Mouse (Mus musculus): ENCODE measurements at regions not wholly inside any gene's neighbourhood (a gene's known extent, or its start where the extent isn't known, plus 50 kb on each side); places are given as distances from the start of the nearest gene placed in this dataset.

GRCm38 (mm10) chr10:29635828-29636227, 100.2 kb upstream of the Rspo3 start:
- peak in 1 of 2 experiments; percentile 1 for DNase-seq (ENCODE audit: low spot score in 2 of 2)

DNA sequence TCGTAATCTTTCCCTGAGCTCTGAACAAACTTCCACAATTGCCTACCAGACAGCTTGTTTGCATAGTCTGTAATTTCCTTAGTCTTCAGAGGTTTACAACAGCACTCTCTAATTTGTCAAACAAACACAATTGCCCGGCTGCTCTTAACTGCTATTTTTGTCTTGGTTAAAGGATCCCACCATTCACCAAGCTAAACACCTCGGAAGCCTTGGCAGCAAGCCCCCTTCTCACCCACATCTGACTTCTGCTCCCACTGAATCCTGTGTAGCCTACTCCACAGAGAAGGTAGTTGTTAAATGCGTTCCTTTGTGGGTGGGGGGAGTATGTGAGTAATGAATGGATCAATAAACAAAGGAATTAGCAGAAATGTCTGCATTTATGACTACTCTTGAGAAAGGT, 59.8 kb upstream of the Rspo3 start:
- no peak for DNase-seq (ENCODE audit: low spot score in 2 of 2)

DNA sequence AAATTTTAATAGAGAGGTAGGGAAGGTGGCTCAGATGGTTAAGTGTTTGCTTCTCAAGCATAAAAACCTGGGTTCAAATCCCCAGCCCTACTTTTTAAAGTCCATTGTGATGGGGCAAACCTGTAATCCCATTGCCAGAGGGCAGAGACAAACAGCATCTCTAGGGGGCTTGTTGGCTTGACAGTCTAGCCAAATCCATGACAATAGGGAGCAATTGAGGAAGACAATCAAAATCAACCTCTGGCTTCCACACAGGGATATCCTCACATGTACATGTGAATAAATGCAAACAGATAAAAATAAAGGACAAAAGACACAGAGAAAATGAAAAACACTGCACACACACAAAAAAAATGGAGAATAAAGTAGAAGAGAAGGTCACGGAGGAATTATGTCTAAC, 59.3 kb upstream of the Rspo3 start:
- DNase-seq (ENCODE audit: low spot score in 2 of 2) = no peak

DNA sequence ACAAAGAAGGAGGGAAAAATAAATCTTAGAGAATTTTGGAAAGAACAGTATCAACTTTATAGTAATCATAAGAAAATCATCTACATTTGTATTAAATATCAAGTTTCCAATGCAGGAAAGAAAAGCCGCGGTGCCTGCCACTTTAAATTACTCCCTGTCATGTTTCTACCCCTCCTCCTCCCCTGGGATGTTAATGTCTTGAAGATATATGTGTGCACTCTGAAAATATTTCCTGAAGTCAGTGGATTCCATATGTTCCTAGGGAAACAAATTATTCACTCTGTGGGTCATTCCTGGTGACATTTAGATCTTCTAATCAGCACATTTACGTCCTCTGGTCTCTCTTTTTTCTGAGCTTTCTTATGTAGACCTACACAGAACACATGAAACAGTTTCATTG, 57.2 kb upstream of the Rspo3 start:
- no peak for DNase-seq (ENCODE audit: low spot score in 2 of 2)

DNA sequence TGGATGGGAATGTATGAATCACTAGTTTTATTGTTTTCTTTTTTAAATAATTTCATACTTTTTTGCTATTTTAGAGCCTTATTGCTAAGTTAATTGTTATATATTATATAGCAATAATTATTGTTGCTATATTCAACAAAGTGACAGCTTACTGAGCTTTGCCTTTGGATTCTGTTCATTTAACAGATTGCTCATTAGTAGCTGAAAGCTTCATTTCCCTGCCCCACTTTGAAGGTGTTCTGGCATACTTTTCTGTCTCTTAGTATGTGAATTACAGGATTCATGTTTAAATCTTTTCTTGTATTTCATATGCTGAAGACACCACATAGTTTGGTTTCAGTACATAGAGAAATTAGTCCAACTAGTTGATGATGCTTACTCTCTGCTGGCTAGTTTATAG, 54.5 kb upstream of the Rspo3 start:
- no peak for DNase-seq (ENCODE audit: low spot score in 2 of 2)

GRCm38 (mm10) chr10:29589739-29590138, 54.1 kb upstream of the Rspo3 start:
- no peak for DNase-seq (ENCODE audit: low spot score in 2 of 2)
